9 mouse cellular contexts compared by ENCODE assay signal in the genomic region with DNA sequence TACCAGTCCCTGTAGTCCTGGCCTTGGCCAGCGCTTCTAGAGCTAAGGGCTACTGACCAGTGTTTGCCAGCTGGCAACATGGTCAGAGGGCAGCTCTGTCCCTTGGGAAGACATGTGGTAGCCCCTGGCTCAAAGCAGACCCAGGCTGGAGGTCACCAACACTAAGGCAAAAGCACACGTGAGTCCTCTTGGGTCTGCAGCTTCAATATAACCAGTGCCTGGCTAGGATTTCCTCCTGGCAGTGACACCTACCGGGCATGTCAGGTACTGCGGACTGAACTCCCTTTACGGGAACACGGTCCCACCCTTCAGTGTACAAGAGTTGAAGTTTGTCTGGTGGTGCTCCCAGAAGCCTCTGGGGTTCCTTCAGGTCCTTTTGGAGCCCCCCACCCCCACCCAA. TPM values are rescaled to one million over a fixed set of nuclear protein-coding genes. Genes with fewer than 3 reads are reported as not detected.
A peak's percentile ranks its signal among the peaks of the same experiment; 100 is the strongest.
DNase-seq lines count a peak whose midpoint lies in the region; ATAC-seq and TF ChIP-seq lines count a peak whose summit lies in the region.
"Had no signal": no experiment of that assay in that cellular context is flagged by ENCODE, and none has a peak within 500 bp of the region (broad histone marks: within the 10 kb centered on the region; RNA-seq: fewer than 3 reads in every experiment).

No protein-coding gene starts in this region.

- no peak overlapping the region for H3K9ac ChIP-seq in forebrain, embryonic 13.5 days
- H3K9ac ChIP-seq in hindbrain, embryonic 11.5 days (ENCODE audit: low read depth, low read length), result no peak overlapping the region
- H3K9ac ChIP-seq: midbrain, embryonic 12.5 days had no signal

- peak; percentile 59 for DNase-seq in G1E (ENCODE audit: low spot score)
- peak; percentile 39 for DNase-seq in c-Kit-negative CD71-positive TER-119-positive erythroid progenitor cells, embryonic 14.5 days (ENCODE audit: low read depth, low spot score)
- DNase-seq in hindbrain, embryonic 11.5 days (ENCODE audit: low spot score), result peak; percentile 90
- peak; percentile 90 to 92 for DNase-seq in layer of hippocampus, postnatal 14 days (ENCODE audit: low spot score in 2 of 2)
- peak; percentile 95 for DNase-seq in lung, postnatal 14 days
- DNase-seq in retina, postnatal 7 days (ENCODE audit: low read depth, low spot score), result peak; percentile 58
- peak; percentile 75 to 90 for DNase-seq in urinary bladder, adult 18-20 months (ENCODE audit: low spot score in 2 of 2)

- no peak overlapping the region for H3K4me2 ChIP-seq in forebrain, embryonic 13.5 days
- H3K4me2 ChIP-seq in hindbrain, embryonic 11.5 days (replicated peaks; ENCODE audit: low read depth, low read length), result no peak overlapping the region
- H3K4me2 ChIP-seq: midbrain, embryonic 12.5 days had no signal

- no peaks in the 10 kb centered on the region for H3K9me3 ChIP-seq in G1E (replicated peaks)
- no peaks in the 10 kb centered on the region for H3K9me3 ChIP-seq in forebrain, embryonic 13.5 days (replicated peaks)
- H3K9me3 ChIP-seq in hindbrain, embryonic 11.5 days (ENCODE audit: control insufficient read depth, low read length), result no peaks in the 10 kb centered on the region
- H3K9me3 ChIP-seq: midbrain, embryonic 12.5 days had no signal

- WGBS in forebrain, embryonic 13.5 days, result 11% methylated on average over 6 of the region's 6 CpGs
- WGBS in hindbrain, embryonic 11.5 days, result 16% methylated on average over 6 of the region's 6 CpGs

- peaks cover 4% of the 10 kb centered on the region; the same call in 1 of the 2 replicates for H3K4me1 ChIP-seq in G1E (ENCODE audit: insufficient read depth, low read depth, low read length)
- H3K4me1 ChIP-seq in forebrain, embryonic 13.5 days, result 0 out of 2 replicates have a peak, but pooled peaks cover 3% of the 10 kb centered on the region
- H3K4me1 ChIP-seq in hindbrain, embryonic 11.5 days (replicated peaks; ENCODE audit: control insufficient read depth, insufficient read depth, low read length), result no peaks in the 10 kb centered on the region

- H3K27me3 ChIP-seq in G1E (ENCODE audit: insufficient read depth, low read length), result peaks cover 15% of the 10 kb centered on the region; the same call in 1 of the 2 replicates
- H3K27me3 ChIP-seq in forebrain, embryonic 13.5 days, result peaks cover 8% of the 10 kb centered on the region; the same call in 1 of the 2 replicates
- no peaks in the 10 kb centered on the region for H3K27me3 ChIP-seq in hindbrain, embryonic 11.5 days (ENCODE audit: control insufficient read depth, insufficient read depth, low read length)

- H3K4me3 ChIP-seq in G1E (ENCODE audit: low read depth, low read length), result no peak overlapping the region
- H3K4me3 ChIP-seq in forebrain, embryonic 13.5 days, result no peak overlapping the region
- no peak overlapping the region for H3K4me3 ChIP-seq in hindbrain, embryonic 11.5 days (ENCODE audit: low read depth, low read length)
- H3K4me3 ChIP-seq: midbrain, embryonic 12.5 days had no signal

- H3K36me3 ChIP-seq in G1E (replicated peaks), result no peaks in the 10 kb centered on the region
- no peaks in the 10 kb centered on the region for H3K36me3 ChIP-seq in forebrain, embryonic 13.5 days (ENCODE audit: poor library complexity, severe bottlenecking)
- H3K36me3 ChIP-seq in hindbrain, embryonic 11.5 days (ENCODE audit: control insufficient read depth, insufficient read depth, low read length), result no peaks in the 10 kb centered on the region
- H3K36me3 ChIP-seq: midbrain, embryonic 12.5 days had no signal

- TF ChIP-seq CTCF in G1E (IDR thresholded peaks at IDR 0.05; ENCODE audit: low read depth, low read length), result peak; percentile 84

- peak; percentile 45; the same call in 1 of the 2 replicates for ATAC-seq in G1E (ENCODE audit: extremely low read depth, insufficient number of reproducible peaks, low FRiP score, poor library complexity, severe bottlenecking)
- ATAC-seq in forebrain, embryonic 13.5 days, result peak; percentile 50; the same call in 1 of the 2 replicates
- no peak for ATAC-seq in hindbrain, embryonic 11.5 days (ENCODE audit: low FRiP score)

- no peak overlapping the region for H3K27ac ChIP-seq in forebrain, embryonic 13.5 days
- H3K27ac ChIP-seq in hindbrain, embryonic 11.5 days (ENCODE audit: low read depth, low read length), result no peak overlapping the region
- H3K27ac ChIP-seq: midbrain, embryonic 12.5 days had no signal

RNA-seq across cellular contexts. Expression of a gene that starts 16.8 kb away (rescaled TPM):
- total RNA-seq in G1E (2014; fragmentation: Nextera tagmentation), result not detected in 2 replicates
- 0.22 TPM in 1 of 2 replicates, not detected in the other for total RNA-seq in G1E (2017)
- polyA plus RNA-seq in G1E (2012), result not detected in 2 replicates
- 2.5 and 2.6 TPM in 2 replicates for polyA plus RNA-seq in forebrain, embryonic 13.5 days (2015; fragmentation: Nextera tagmentation; extraction: Ambion mirVana)
- 0.73 and 1.0 TPM in 2 replicates for polyA plus RNA-seq in hindbrain, embryonic 11.5 days (2014; fragmentation: Nextera tagmentation; extraction: Ambion mirVana)
- total RNA-seq in layer of hippocampus, postnatal 14 days (2021), result 10 to 100 TPM; 54.5 to 63.4 TPM

RNA-seq across cellular contexts. Expression of a gene that starts 46.0 kb away (rescaled TPM):
- total RNA-seq in G1E (2014; fragmentation: Nextera tagmentation) (not detected in 2 replicates), G1E (2017) (0.06 and 0.16 TPM in 2 replicates)
- polyA plus RNA-seq in G1E (2012), result not detected in 2 replicates
- 23.7 and 24.1 TPM in 2 replicates for polyA plus RNA-seq in forebrain, embryonic 13.5 days (2015; fragmentation: Nextera tagmentation; extraction: Ambion mirVana)
- 14.8 and 17.5 TPM in 2 replicates for polyA plus RNA-seq in hindbrain, embryonic 11.5 days (2014; fragmentation: Nextera tagmentation; extraction: Ambion mirVana)
- total RNA-seq in layer of hippocampus, postnatal 14 days (2021), result 10 to 100 TPM; 75.0 to 75.7 TPM

RNA-seq across cellular contexts. Expression of a gene that starts 50.2 kb away (rescaled TPM):
- total RNA-seq in G1E (2014; fragmentation: Nextera tagmentation) (not detected in 2 replicates), G1E (2017) (not detected in 2 replicates)
- 0.02 and 0.04 TPM in 2 replicates for polyA plus RNA-seq in G1E (2012)
- polyA plus RNA-seq in forebrain, embryonic 13.5 days (2015; fragmentation: Nextera tagmentation; extraction: Ambion mirVana), result 0.24 and 0.35 TPM in 2 replicates
- 0.43 and 0.54 TPM in 2 replicates for polyA plus RNA-seq in hindbrain, embryonic 11.5 days (2014; fragmentation: Nextera tagmentation; extraction: Ambion mirVana)
- 10 to 100 TPM; 16.4 to 16.9 TPM for total RNA-seq in layer of hippocampus, postnatal 14 days (2021)

Comparison
In these comparisons a context has a peak if more than half of its experiments do, and no peak if none do; other contexts are left out.
1. DNase-seq: peak in every context shown above with its lines; median percentile 95 in lung, postnatal 14 days; 91 in layer of hippocampus, postnatal 14 days; 90 in hindbrain, embryonic 11.5 days; 82 in urinary bladder, adult 18-20 months; 59 in G1E; 58 in retina, postnatal 7 days; 39 in c-Kit-negative CD71-positive TER-119-positive erythroid progenitor cells, embryonic 14.5 days.
2. RNA of a gene that starts 46.0 kb away (polyA plus RNA-seq): 23.7 to 24.1 TPM in forebrain, embryonic 13.5 days and 14.8 to 17.5 TPM in hindbrain, embryonic 11.5 days; not detected in G1E; every median in the first group is over 10 times any median in the second.